Mouse (Mus musculus): Measurements from ENCODE around the gene Dcaf6.

GRCm38 (mm10) chr1:165486108-165486507 is 25.8 kb upstream of the Dcaf6 start:
- TF ChIP-seq TCF3 (IDR thresholded peaks at IDR 0.05; ENCODE audit: insufficient read length, low read depth) = no peak
- no peak for TF ChIP-seq TCF12 (IDR thresholded peaks at IDR 0.05; ENCODE audit: insufficient read depth, poor library complexity, severe bottlenecking)
- no peak for TF ChIP-seq POLR2A (IDR thresholded peaks at IDR 0.05; ENCODE audit: insufficient read length, low read depth)
- no peak for TF ChIP-seq CEBPB (IDR thresholded peaks at IDR 0.05; ENCODE audit: insufficient read depth, poor library complexity, severe bottlenecking)
- no peak for TF ChIP-seq MYOG (IDR thresholded peaks at IDR 0.05; ENCODE audit: control insufficient read depth in 1 of 3, insufficient read depth in 1 of 3, insufficient read length in 2 of 3, low read depth in 2 of 3)
- TF ChIP-seq SRF (IDR thresholded peaks at IDR 0.05; ENCODE audit: control insufficient read depth, insufficient read length, low read depth) = no peak
